Mouse (Mus musculus) layer of hippocampus, adult 9-11 months (tissue): ENCODE results near the gene Msh4.
"Not testable (repeated sequence)": the region's sequence is repeated elsewhere in the genome, so short reads cannot be mapped to it uniquely, and the experiment has no call there.

Experiments used
- DNase-seq: peaks from one replicate; pipeline ENCODE4 v3.0.0; 2022

Gene Msh4

GRCm38 (mm10) chr3:153911197-153911881, 5.4 kb upstream of the Msh4 start:
- DNase-seq = no peak

- no peak for DNase-seq
Measured at GRCm38 (mm10) chr3:153910489-153910888, 4.6 kb upstream of the Msh4 start.

- no peak for DNase-seq
Measured at GRCm38 (mm10) chr3:153908919-153909318, 3.0 kb upstream of the Msh4 start.

GRCm38 (mm10) chr3:153905251-153906135, 445 bp downstream of the Msh4 start:
- DNase-seq = no peak

- DNase-seq = no peak
Measured at GRCm38 (mm10) chr3:153904586-153904985, 1.4 kb downstream of the Msh4 start.

- no peak for DNase-seq
Measured at GRCm38 (mm10) chr3:153902595-153902994, 3.3 kb downstream of the Msh4 start.

- no peak for DNase-seq
Measured at GRCm38 (mm10) chr3:153901904-153902303, 4.0 kb downstream of the Msh4 start.

GRCm38 (mm10) chr3:153897216-153897615, 8.7 kb downstream of the Msh4 start:
- no peak for DNase-seq

GRCm38 (mm10) chr3:153895454-153895853, 10.5 kb downstream of the Msh4 start:
- no peak for DNase-seq

GRCm38 (mm10) chr3:153889188-153889781, 16.7 kb downstream of the Msh4 start:
- no peak for DNase-seq

- DNase-seq = no peak
Measured at GRCm38 (mm10) chr3:153888141-153888540, 17.8 kb downstream of the Msh4 start.

- no peak for DNase-seq
Measured at GRCm38 (mm10) chr3:153886296-153886695, 19.6 kb downstream of the Msh4 start.

GRCm38 (mm10) chr3:153871396-153871795, 34.5 kb downstream of the Msh4 start:
- no peak for DNase-seq

GRCm38 (mm10) chr3:153867149-153868136, 38.5 kb downstream of the Msh4 start:
- DNase-seq = no peak

- DNase-seq = no peak
Measured at GRCm38 (mm10) chr3:153864636-153865429, 41.1 kb downstream of the Msh4 start.

- no peak for DNase-seq
Measured at GRCm38 (mm10) chr3:153863816-153864215, 42.1 kb downstream of the Msh4 start.

GRCm38 (mm10) chr3:153860392-153860791, 45.5 kb downstream of the Msh4 start:
- not testable (repeated sequence) for DNase-seq

- DNase-seq = no peak
Measured at GRCm38 (mm10) chr3:153858350-153859001, 47.5 kb downstream of the Msh4 start.

- no peak for DNase-seq
Measured at GRCm38 (mm10) chr3:153852266-153852665, 53.7 kb downstream of the Msh4 start.

- DNase-seq = no peak
Measured at GRCm38 (mm10) chr3:153850759-153851158, 55.2 kb downstream of the Msh4 start.
